In the genomic region with DNA sequence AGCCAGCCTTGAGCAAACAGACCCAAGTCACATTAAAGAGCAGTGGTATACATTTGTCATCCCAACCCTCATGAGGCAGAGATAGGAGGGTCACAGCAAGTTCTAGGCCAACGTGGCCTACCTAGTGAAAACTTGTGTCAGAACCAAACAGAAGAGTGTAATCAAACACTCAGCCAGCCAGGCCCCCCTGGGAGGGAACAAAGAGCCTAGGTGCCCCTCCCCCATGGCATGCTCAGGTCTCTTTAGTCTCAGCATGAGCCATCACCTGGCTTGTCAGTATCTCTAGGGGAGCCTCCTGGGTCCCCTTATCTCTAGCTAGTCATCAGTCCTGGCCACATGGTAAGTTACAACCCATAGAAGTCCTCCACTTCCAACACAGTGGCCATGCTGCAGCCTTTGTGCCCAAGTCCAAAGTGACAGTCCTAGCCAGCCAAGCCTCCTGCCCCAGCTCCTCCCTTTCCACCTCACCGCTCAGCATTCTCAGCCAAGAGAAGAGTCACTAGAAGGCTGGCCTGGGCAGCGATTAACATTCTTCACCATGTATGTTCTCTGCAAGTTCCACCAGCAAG, we compare ENCODE assay signal across 14 mouse cellular contexts. TPM values are rescaled to one million over a fixed set of nuclear protein-coding genes. Genes with fewer than 3 reads are reported as not detected.
DNase-seq lines count a peak whose midpoint lies in the region; ATAC-seq lines count a peak whose summit lies in the region.
"Had no signal": no experiment of that assay in that cellular context is flagged by ENCODE, and none has a peak within 500 bp of the region (broad histone marks: within the 10 kb centered on the region; RNA-seq: fewer than 3 reads in every experiment).

No protein-coding gene starts in this region.

- WGBS in intestine, embryonic 16.5 days, result 73% methylated on average over 3 of the region's 3 CpGs
- 69% methylated on average over 3 of the region's 3 CpGs for WGBS in heart, embryonic 11.5 days (ENCODE audit: insufficient replicate concordance)

- ATAC-seq in intestine, embryonic 16.5 days, result peak; percentile 89
- ATAC-seq in megakaryocyte-erythroid progenitor cell, adult 5-6 weeks (replicated peaks; ENCODE audit: low FRiP score, low TSS enrichment, poor library complexity, severe bottlenecking), result 0 out of 2 replicates have a peak, but pooled peaks have one; percentile 28
- ATAC-seq in heart, embryonic 11.5 days (replicated peaks; ENCODE audit: insufficient number of reproducible peaks, low FRiP score, low TSS enrichment), result no peak
- ATAC-seq: forebrain, embryonic 15.5 days had no signal

- H3K4me2 ChIP-seq in intestine, embryonic 16.5 days (ENCODE audit: low read depth, low read length), result no peak overlapping the region
- H3K4me2 ChIP-seq in heart, embryonic 11.5 days, result no peak overlapping the region
- H3K4me2 ChIP-seq: forebrain, embryonic 15.5 days had no signal

- H3K9me3 ChIP-seq in intestine, embryonic 16.5 days (ENCODE audit: control insufficient read depth, low read length), result no peaks in the 10 kb centered on the region
- H3K9me3 ChIP-seq in heart, embryonic 11.5 days (replicated peaks; ENCODE audit: control insufficient read depth, low read length), result no peaks in the 10 kb centered on the region
- H3K9me3 ChIP-seq: forebrain, embryonic 15.5 days had no signal

- no peak overlapping the region for H3K4me3 ChIP-seq in intestine, embryonic 16.5 days (ENCODE audit: low read length)
- no peak overlapping the region for H3K4me3 ChIP-seq in heart, embryonic 11.5 days (ENCODE audit: low read depth, low read length)
- H3K4me3 ChIP-seq: forebrain, embryonic 15.5 days had no signal

- peaks cover 28% of the 10 kb centered on the region; the same call in 1 of the 2 replicates for H3K36me3 ChIP-seq in intestine, embryonic 16.5 days (ENCODE audit: control insufficient read depth, insufficient read depth, low read length)
- H3K36me3 ChIP-seq in heart, embryonic 11.5 days (ENCODE audit: control insufficient read depth, insufficient read depth, low read length), result peaks cover 40% of the 10 kb centered on the region

- no peaks in the 10 kb centered on the region for H3K27me3 ChIP-seq in intestine, embryonic 16.5 days (replicated peaks; ENCODE audit: control insufficient read depth, insufficient read depth, low read length)
- H3K27me3 ChIP-seq in heart, embryonic 11.5 days (ENCODE audit: control insufficient read depth, insufficient read depth, low read length), result no peaks in the 10 kb centered on the region
- H3K27me3 ChIP-seq: forebrain, embryonic 15.5 days had no signal

- H3K9ac ChIP-seq in intestine, embryonic 16.5 days (ENCODE audit: low read depth, low read length), result no peak overlapping the region
- H3K9ac ChIP-seq in heart, embryonic 11.5 days (ENCODE audit: low read depth, low read length), result no peak overlapping the region
- H3K9ac ChIP-seq: forebrain, embryonic 15.5 days had no signal

- peak; percentile 68 for DNase-seq in T-cell, adult 2 months (ENCODE audit: low spot score)
- DNase-seq in kidney, postnatal 36 days, result peak; percentile 76 to 83
- no peak for DNase-seq in frontal cortex, adult 2 months (ENCODE audit: extremely low spot score in 1 of 2, low spot score in 1 of 2)
- no peak for DNase-seq in adrenal gland, adult 18-20 months (ENCODE audit: low spot score in 2 of 2)
- DNase-seq: cerebellum, postnatal 36 days; heart, postnatal 36 days had no signal

- H3K27ac ChIP-seq in intestine, embryonic 16.5 days (ENCODE audit: low read length), result peak overlapping the region; percentile 61
- H3K27ac ChIP-seq in heart, embryonic 11.5 days (ENCODE audit: low read depth, low read length), result no peak overlapping the region
- H3K27ac ChIP-seq: forebrain, embryonic 15.5 days had no signal

- no peaks in the 10 kb centered on the region; the same call in 1 of the 2 replicates for H3K4me1 ChIP-seq in intestine, embryonic 16.5 days (ENCODE audit: control insufficient read depth, insufficient read depth, low read length)
- no peaks in the 10 kb centered on the region for H3K4me1 ChIP-seq in heart, embryonic 11.5 days (ENCODE audit: control insufficient read depth, insufficient read depth, low read length)
- H3K4me1 ChIP-seq: forebrain, embryonic 15.5 days had no signal

RNA-seq across cellular contexts. Expression of a gene that starts 8.8 kb away (rescaled TPM):
- 177 and 178 TPM in 2 replicates for polyA plus RNA-seq in intestine, embryonic 16.5 days (2015; fragmentation: Nextera tagmentation; extraction: Ambion mirVana)
- total RNA-seq in megakaryocyte-erythroid progenitor cell, adult 5-6 weeks (2014; fragmentation: Nextera tagmentation), result 23.8 and 49.8 TPM in 2 replicates
- 298 and 374 TPM in 2 replicates for total RNA-seq in megakaryocyte-erythroid progenitor cell, adult 5-6 weeks (2017)
- polyA plus RNA-seq in frontal cortex, adult 2 months (2012; rRNA removed), result 60.6 and 63.4 TPM in 2 replicates
- 10 to 100 TPM; 51.2 to 69.1 TPM for total RNA-seq in adrenal gland, adult 18-20 months (2021)
- 65.5 and 71.6 TPM in 2 replicates for polyA plus RNA-seq in heart, embryonic 11.5 days (2014; fragmentation: Nextera tagmentation; extraction: Ambion mirVana)

RNA-seq across cellular contexts. Expression of a gene that starts 19.7 kb away (rescaled TPM):
- 2.5 and 2.7 TPM in 2 replicates for polyA plus RNA-seq in intestine, embryonic 16.5 days (2015; fragmentation: Nextera tagmentation; extraction: Ambion mirVana)
- total RNA-seq in megakaryocyte-erythroid progenitor cell, adult 5-6 weeks (2014; fragmentation: Nextera tagmentation), result 15.0 and 18.8 TPM in 2 replicates
- total RNA-seq in megakaryocyte-erythroid progenitor cell, adult 5-6 weeks (2017), result 0.89 and 4.6 TPM in 2 replicates
- polyA plus RNA-seq in frontal cortex, adult 2 months (2012; rRNA removed), result 0.06 and 0.12 TPM in 2 replicates
- total RNA-seq in adrenal gland, adult 18-20 months (2021), result not detected
- polyA plus RNA-seq in heart, embryonic 11.5 days (2014; fragmentation: Nextera tagmentation; extraction: Ambion mirVana), result 0.11 TPM in 1 of 2 replicates, not detected in the other
- total RNA-seq: gastrocnemius, postnatal 4 days; heart, postnatal 36 days had no signal
- polyA plus RNA-seq: forebrain, embryonic 15.5 days had no signal

RNA-seq across cellular contexts. Expression of a gene that starts 35.0 kb away (rescaled TPM):
- 510 and 538 TPM in 2 replicates for polyA plus RNA-seq in intestine, embryonic 16.5 days (2015; fragmentation: Nextera tagmentation; extraction: Ambion mirVana)
- total RNA-seq in megakaryocyte-erythroid progenitor cell, adult 5-6 weeks (2014; fragmentation: Nextera tagmentation), result 10.4 and 13.4 TPM in 2 replicates
- total RNA-seq in megakaryocyte-erythroid progenitor cell, adult 5-6 weeks (2017), result 5.9 and 15.5 TPM in 2 replicates
- 41.6 and 48.7 TPM in 2 replicates for polyA plus RNA-seq in frontal cortex, adult 2 months (2012; rRNA removed)
- 100 to 1,000 TPM; 210 to 289 TPM for total RNA-seq in adrenal gland, adult 18-20 months (2021)
- polyA plus RNA-seq in heart, embryonic 11.5 days (2014; fragmentation: Nextera tagmentation; extraction: Ambion mirVana), result 405 and 429 TPM in 2 replicates

RNA-seq across cellular contexts. Expression of a gene that starts 42.9 kb away (rescaled TPM):
- polyA plus RNA-seq in intestine, embryonic 16.5 days (2015; fragmentation: Nextera tagmentation; extraction: Ambion mirVana), result not detected in 2 replicates
- total RNA-seq in megakaryocyte-erythroid progenitor cell, adult 5-6 weeks (2014; fragmentation: Nextera tagmentation), result not detected in 2 replicates
- total RNA-seq in megakaryocyte-erythroid progenitor cell, adult 5-6 weeks (2017), result not detected in 2 replicates
- 0.06 and 0.21 TPM in 2 replicates for polyA plus RNA-seq in frontal cortex, adult 2 months (2012; rRNA removed)
- not detected for total RNA-seq in adrenal gland, adult 18-20 months (2021)
- polyA plus RNA-seq in heart, embryonic 11.5 days (2014; fragmentation: Nextera tagmentation; extraction: Ambion mirVana), result not detected in 2 replicates
- total RNA-seq: gastrocnemius, postnatal 4 days had no signal
- polyA plus RNA-seq: embryonic facial prominence, embryonic 14.5 days; forebrain, embryonic 15.5 days; limb, embryonic 14.5 days had no signal

RNA-seq across cellular contexts. Expression of a gene that starts 43.7 kb away (rescaled TPM):
- polyA plus RNA-seq in intestine, embryonic 16.5 days (2015; fragmentation: Nextera tagmentation; extraction: Ambion mirVana), result not detected in 2 replicates
- not detected in 2 replicates for total RNA-seq in megakaryocyte-erythroid progenitor cell, adult 5-6 weeks (2014; fragmentation: Nextera tagmentation)
- not detected in 2 replicates for total RNA-seq in megakaryocyte-erythroid progenitor cell, adult 5-6 weeks (2017)
- not detected in 2 replicates for polyA plus RNA-seq in frontal cortex, adult 2 months (2012; rRNA removed)
- total RNA-seq in adrenal gland, adult 18-20 months (2021), result not detected
- not detected in 2 replicates for polyA plus RNA-seq in heart, embryonic 11.5 days (2014; fragmentation: Nextera tagmentation; extraction: Ambion mirVana)
- total RNA-seq: ES-E14; gastrocnemius, postnatal 4 days; heart, postnatal 36 days had no signal
- polyA plus RNA-seq: embryonic facial prominence, embryonic 14.5 days; forebrain, embryonic 15.5 days; limb, embryonic 14.5 days had no signal

Comparison
In these comparisons a context has a peak if more than half of its experiments do, and no peak if none do; other contexts are left out.
1. DNase-seq: peak in T-cell, adult 2 months (single experiment) and kidney, postnatal 36 days (2 of 2); none in frontal cortex, adult 2 months (0 of 2) and adrenal gland, adult 18-20 months (0 of 2).